Mouse (Mus musculus) urinary bladder, postnatal 4 days (tissue): Measurements from ENCODE around the gene Epha7.

Source experiments
- DNase-seq, 2 experiments: peaks; one replicate each; pipeline ENCODE4 v3.0.0; 2021 to 2022; ENCODE audit warnings: low spot score in 2 of 2

Epha7 gene

DNA sequence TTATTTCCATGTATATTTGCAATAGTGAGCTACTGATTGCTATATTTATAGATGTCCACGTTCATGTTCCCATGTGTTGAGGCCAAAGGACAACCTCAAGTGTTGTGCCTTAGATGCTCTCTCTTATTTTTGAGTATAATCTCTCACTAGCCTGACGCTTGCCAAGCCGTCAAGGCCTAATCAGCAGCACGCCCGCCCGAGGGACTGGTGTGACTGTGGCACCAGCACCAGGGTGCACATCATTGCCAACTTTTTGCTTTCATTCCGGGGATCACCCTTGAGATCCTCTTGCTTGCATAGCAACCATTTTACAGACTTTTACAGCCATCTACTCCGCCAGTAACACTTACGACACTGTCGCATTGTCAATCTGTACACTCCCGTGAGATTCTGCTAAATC lies 86.9 kb downstream of the Epha7 start:
- no peak for DNase-seq

GRCm38 (mm10) chr4:28901496-28901895 lies 88.6 kb downstream of the Epha7 start:
- DNase-seq = no peak

GRCm38 (mm10) chr4:28902004-28902704 lies 89.2 kb downstream of the Epha7 start:
- DNase-seq = no peak

GRCm38 (mm10) chr4:28906985-28907384 lies 94.1 kb downstream of the Epha7 start:
- no peak for DNase-seq

DNA sequence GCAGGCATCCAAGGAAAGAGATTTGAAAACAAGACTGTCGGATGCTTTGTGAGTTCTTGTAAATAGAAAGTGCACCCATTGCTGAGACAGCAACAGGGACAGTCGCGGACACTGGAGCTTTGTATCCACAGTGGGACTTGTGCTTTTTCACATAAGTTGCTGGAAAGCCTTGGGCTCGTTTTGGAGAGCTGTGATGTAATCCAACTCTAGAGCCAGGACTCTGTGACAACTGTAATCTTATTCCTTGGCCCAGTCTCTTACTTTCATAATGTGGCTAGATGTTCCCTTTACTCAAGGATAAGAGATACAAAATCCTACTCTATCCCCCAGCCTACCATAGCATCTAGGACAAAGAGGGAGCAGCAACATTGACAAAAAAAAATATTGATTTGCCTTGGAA lies 97.2 kb downstream of the Epha7 start:
- DNase-seq = no peak

DNA sequence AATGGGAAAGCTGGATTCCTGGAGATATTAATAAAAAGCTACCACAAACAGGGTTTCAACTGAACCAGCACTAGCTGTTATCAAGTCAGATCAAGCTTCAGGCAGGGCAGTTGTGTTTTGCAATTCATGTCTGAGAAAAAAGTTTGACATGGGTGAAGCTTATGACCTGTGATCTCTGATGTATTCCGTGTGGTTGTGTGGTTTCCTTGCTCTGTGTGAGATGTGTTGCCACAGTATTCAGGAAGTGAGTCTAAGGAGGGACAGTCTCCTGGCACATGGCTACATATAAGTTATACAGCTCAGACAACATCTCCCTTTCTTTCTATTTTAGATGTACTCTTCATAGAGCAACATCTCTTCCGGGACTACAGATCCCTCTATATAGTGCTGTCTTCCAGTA lies 99.1 kb downstream of the Epha7 start:
- no peak for DNase-seq

DNA sequence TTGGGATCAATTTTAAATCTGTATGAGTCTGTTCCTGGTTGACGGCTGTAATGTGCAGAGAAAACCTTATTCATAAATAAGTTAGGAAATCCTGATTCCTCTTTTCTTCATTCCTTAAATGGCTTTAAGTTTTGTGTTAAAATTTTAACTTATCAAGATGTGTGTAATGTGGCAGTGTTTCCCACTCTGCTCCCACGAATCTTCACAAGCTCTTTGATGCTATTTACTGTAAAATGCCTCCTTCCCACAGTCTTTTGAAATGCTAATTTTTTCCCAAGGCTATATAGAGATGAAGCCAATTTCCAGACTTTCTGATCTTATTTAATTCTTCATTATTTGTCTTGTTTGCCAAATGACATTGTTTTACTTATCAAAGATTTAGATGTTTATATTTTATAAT lies 100.7 kb downstream of the Epha7 start:
- no peak for DNase-seq

GRCm38 (mm10) chr4:28920645-28921044 lies 107.7 kb downstream of the Epha7 start:
- no peak for DNase-seq

- DNase-seq = no peak
Measured at GRCm38 (mm10) chr4:28926072-28926471, 113.1 kb downstream of the Epha7 start.

DNA sequence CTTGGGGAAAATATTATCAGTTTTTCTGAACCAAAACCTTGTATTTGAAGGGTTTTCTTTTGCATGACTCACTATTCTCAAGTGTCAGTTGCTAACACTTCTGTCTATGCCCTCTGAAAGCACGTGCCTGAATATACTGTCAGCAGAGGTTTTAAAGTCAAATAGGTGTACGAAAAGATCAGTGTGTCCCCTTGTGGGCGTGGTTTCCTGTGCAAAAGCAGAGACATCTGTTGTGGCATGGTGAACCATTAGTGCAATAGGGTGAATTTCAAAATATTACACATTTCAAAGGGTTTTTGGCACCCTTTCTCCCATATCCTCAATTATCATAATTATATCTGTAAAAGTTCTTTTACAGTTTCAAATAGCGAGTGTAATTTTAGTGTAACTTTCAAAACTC lies 120.5 kb downstream of the Epha7 start:
- DNase-seq = no peak

DNA sequence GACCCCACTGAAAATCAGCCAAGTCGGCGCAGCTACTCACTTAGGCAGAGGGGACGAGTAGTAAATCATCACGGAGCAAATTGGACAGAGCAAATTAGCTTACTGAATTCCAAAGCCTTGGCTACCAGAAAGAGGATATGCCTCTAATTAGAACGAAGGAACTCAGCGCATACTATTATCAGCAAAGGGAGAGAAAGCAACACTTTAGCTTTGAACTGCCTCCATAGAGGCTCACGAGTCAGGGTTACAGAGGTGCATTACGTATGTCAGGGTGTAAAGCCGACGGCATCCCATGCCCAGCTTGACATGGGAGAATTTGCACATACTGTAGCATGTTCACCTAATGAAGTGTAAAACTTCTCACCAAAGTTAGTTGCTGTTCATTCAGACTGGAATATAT lies 121.9 kb downstream of the Epha7 start:
- DNase-seq = no peak

DNA sequence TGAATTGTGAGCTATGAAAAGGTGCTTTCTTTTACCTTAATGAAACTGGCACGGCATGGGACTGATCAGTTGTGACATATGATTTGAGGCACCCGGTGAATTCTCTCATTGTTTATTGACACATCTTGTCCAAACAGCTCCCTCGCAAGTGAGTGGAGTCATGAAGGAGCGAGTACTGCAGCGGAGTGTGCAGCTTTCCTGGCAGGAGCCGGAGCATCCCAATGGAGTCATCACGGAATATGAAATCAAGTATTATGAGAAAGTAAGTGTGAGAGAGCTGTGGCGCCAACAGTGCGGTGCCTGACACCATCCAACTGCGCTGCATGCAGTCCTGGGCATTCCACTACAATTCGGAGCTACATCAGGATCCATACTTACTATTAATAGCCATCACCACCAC lies 122.6 kb downstream of the Epha7 start:
- DNase-seq = no peak

DNA sequence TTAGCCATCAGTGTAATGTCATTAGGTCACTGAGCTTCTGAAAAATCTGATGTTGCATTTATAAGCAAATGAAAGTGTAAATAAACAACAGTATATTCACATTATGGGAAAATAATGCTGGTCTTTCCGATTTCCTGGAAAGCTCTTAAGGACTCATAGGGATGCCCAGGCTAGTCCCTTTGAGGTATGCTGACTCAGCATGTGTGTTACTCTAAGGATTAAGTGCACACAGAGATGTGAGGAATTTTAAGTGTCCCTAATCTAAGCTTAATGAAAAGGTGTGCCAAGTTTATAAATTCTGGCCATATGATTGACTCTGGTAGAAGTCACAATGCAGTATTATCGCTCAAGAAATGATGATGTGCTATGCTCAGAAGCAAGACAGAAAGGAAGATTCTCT lies 127.8 kb downstream of the Epha7 start:
- no peak for DNase-seq

DNA sequence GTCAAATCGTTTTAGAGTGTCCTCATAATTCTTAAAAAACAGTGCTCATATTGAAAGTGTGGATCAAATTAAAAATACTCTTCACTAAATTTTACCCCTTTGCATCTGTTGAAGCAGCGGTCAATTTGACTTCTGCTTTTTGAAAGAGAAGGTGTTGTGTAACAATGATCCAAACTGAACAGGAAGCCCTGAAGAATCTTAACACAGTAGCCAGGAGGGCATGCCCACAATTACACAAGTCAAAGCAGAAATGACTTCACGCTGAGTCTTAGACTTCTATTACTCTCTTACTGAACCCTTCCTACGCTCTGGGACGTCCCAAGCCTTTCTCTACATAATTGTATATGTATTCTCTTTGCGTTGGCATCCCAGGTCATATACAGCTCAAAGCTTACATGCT lies 131.3 kb downstream of the Epha7 start:
- DNase-seq = no peak

DNA sequence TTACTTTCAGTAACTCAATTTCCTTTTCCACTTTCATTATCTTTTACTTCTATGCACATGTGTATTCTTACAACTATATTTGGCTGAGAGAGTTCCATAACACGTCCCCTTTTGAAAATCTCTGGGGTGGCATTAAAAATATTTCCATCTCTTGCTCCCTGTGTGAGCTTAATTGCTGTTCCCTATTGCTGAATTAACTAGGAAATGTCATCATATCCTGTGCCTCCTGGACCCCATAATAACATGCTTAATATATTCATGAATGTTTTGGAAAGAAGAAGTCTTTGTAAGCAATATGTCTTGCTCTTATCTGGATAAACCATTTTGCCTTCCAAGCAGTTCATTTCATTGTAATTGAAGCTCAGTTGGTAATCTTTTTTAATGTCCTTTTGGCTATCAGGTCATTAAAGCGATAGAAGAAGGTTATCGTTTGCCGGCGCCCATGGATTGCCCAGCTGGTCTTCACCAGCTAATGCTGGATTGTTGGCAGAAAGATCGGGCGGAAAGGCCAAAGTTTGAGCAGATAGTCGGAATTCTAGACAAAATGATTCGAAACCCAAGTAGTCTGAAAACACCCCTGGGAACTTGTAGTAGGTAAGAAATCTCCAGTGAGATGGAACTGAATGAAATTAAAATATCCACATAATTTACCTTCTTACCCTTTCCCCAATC lies 148.1 kb downstream of the Epha7 start:
- no peak for DNase-seq

GRCm38 (mm10) chr4:28967584-28968315 lies 154.8 kb downstream of the Epha7 start:
- no peak for DNase-seq

GRCm38 (mm10) chr4:28998462-28999286 lies 185.7 kb downstream of the Epha7 start:
- no peak for DNase-seq

GRCm38 (mm10) chr4:28999287-28999595 lies 186.3 kb downstream of the Epha7 start:
- no peak for DNase-seq

DNA sequence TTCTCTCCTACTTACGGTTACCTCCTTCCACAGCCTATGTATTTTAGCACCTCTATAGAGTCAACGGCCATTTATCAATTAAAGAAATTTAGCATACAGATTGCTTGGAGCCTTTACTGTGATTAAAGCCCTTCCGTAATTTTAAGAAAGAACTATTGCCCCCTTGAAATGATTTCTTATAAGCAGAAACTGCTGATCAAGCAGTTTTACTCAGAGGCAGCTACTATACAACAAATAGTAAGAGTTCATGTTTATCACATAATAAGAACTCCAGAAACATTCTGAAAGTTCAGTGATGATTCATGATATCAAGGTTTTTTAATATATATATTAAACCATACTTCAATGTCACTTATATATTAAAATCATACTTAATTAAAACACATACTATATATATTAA lies 197.4 kb downstream of the Epha7 start:
- no peak for DNase-seq
